Mouse (Mus musculus): ENCODE results near the gene Mup16. TPM values are rescaled to one million over a fixed set of nuclear protein-coding genes. Genes with fewer than 3 reads are reported as not detected.
A peak's percentile ranks its signal among the peaks of the same experiment; 100 is the strongest.
"Not testable (repeated sequence)": the region's sequence is repeated elsewhere in the genome, so short reads cannot be mapped to it uniquely, and the experiment has no call there.

Mup16 gene
- not detected for total RNA-seq (2021)

- DNase-seq: not testable (repeated sequence)
Measured at GRCm38 (mm10) chr4:61519431-61519830, at the start of gene Mup16. Gene Mup16, minus strand, starts transcription at chr4:61519531.

DNA sequence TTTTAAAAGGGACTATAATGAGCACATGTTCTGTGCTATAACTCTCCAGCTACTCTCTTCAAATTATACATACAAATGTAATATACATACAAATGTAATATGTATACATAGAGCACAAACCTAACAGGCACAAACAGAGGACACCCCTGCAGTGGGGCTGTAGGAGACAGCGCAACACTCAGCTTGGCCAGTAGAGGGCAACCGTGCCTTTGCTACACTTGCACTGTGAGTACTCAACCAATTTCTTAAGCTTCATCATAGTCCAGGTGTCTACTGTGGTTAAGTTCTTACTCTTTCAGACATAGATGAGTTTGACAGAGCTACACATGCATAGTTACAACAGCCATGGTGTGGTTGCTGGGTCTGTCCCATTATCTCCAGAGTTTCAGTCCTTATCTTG lies 36.6 kb upstream of the Mup16 start:
- DNase-seq: peak in 1 of 2 experiments; percentile 4

Other genes starting within 250 kb of the Mup16 start
- not detected for gene Mup14, start 215.5 kb downstream of the Mup16 start, total RNA-seq (2021)
- gene Mup15, start 79.8 kb downstream of the Mup16 start, total RNA-seq (2021): not detected
- gene Mup17, start 76.3 kb upstream of the Mup16 start, total RNA-seq (2021): not detected
- gene Mup18, start 154.6 kb upstream of the Mup16 start, total RNA-seq (2021): not detected

Measured in layer of hippocampus, postnatal 36 days (tissue).